Mouse (Mus musculus) lung, adult 2 months (tissue): ENCODE measurements around the gene Rgs17.

Experiments used
- CTCF ChIP-seq: fragments of 200-500 bp; IDR thresholded peaks from 2 replicates; pipeline ENCODE4 v1.5.1; 2011; ENCODE audit warnings: mild to moderate bottlenecking, low read length, control low read depth; ENCODE audit not compliant: insufficient read depth
- POLR2A ChIP-seq: fragments of 200-500 bp; IDR thresholded peaks from 2 replicates; pipeline ENCODE4 v1.6.1; 2011; ENCODE audit warnings: low read depth, mild to moderate bottlenecking, control low read depth, low read length, borderline replicate concordance; ENCODE audit errors: extremely low read depth

GRCm38 (mm10) chr10:5815968-5816367 lies 106.2 kb downstream of the Rgs17 start:
- TF ChIP-seq CTCF (no peak), POLR2A (no peak)
